Mouse (Mus musculus) 3134 (cell line): Measurements from ENCODE around the gene 4931414P19Rik.

Source experiments
- DNase-seq: peaks from one replicate; pipeline ENCODE4 v3.0.0-alpha.2; 2011; ENCODE audit warnings: low spot score; ENCODE audit not compliant: insufficient read length; ENCODE audit errors: extremely low read depth

Gene 4931414P19Rik

DNA sequence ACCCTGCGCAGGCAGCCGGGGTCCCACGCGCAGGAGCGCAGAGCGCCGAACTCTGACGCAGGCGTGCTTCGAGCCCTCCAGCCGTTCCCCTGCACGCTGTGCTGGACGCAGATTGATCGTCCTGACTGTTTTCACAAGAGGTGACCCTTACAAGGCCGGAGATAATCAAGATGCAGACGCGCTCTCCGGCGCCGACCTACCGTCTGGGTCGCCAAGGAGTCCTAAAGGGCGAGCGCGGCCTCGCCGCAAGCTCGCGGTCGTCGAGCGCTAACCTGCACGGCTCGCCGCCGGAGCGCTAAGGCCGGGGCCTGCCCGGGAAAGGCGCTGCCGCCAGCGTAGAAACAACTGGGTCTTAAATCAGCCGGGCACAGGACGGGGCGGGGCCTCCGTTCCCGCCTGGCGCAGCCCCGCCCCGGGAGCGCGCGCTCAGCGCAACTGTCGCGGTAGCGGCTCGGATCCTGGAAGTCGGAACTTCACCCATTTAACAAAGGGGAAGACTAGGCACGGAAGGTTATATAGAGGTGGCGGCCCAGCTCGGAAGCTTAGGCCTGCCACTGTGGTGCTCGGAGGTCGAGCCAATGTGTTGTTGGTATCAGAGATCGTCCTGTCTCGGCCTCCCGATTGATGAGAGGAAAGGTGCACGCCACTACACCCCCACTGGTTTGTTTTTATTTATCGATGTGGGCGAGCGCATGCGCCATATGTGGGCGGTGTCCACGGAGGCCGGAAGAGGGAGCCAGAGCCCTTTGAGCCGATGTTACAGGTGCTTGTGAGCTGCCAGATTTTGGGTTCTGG is 51.6 kb downstream of the 4931414P19Rik start, which contains the start of gene Haus4:
Gene Haus4, minus strand, starts transcription at position 642 of the 795 bp plus-strand sequence.
- peak; percentile 100 for DNase-seq

DNA sequence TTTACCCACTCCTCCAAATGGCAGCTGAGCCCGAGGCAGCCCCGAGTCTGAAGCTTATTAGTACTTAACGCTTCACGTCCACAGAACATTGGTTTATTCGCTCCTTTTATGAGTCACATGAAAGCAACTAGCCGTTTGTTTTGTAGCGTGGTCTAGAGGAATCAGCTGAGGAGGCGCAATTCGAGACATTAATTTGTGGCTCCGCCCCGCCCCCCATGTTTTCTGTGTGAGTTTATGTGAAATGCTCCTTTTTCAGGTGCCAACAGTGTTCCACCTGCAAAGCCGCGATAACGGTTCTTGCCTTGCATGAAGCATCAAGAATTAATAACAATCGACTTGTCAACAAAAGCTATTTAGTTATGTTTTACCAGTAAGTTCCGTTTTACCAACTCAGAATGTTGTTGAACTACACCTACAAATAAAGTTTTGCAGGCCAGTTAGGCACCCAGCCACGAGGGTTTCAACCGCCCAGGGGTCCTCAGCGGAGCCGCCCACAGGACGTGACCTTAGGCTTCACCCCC is 52.3 kb downstream of the 4931414P19Rik start:
- no peak for DNase-seq

DNA sequence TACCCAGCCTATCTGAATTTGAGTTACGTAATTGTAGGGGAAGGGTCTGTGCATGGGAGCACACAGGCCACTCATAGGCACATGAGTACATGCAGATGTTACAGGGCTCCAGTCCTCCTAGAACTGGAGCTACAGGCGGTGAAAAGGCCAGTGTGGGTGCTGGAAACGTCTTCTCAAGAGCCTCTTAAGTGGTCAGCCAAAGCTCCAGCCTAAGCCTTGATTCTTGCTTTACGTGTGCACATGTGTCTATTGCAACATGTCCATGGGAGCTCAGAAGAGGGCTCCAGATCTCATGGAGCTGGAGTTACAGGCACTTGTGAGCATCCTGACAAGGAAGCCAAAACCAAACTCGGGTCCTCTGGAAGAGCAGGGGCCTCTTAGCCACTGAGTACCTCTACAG is 61.1 kb downstream of the 4931414P19Rik start:
- DNase-seq, result no peak

DNA sequence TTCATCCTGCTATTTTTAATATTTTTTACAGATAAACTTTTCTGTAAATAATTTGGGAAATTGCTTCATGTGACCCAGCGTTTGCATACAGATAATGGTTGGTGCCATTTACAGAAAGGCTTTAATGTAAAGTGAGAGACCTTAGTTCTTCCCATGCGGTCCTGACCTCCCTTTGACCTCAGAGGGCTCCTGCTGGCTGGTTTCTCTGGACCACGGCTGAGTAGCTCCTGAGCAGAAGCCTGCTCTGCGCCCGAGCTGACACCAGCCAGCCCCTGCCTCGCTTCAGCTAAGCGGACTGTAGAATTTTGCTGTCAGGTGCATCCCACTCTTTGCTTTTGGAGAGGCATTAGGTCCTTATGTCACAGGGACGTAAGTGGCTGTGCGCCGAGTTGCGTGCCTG is 65.0 kb downstream of the 4931414P19Rik start:
- DNase-seq, result no peak

DNA sequence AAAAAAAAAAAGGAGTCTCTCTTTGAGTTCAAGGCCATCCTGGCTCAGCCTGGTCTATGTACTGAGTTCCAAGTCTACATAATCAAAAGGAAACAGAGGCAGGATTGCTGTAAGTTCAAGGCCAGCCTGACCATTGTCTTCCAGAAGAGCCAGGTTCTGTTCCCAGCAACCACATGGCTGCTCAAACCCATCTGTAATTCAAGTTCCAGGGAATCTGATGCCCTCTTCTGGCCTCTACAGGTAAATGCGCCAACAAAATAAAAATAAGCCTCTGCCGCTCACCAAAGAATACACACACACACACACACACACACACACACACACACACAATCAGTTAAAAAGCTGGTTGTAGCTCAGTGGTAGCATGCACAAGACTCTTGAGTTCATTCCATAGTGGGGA is 67.2 kb downstream of the 4931414P19Rik start:
- DNase-seq, result no peak
